Mouse (Mus musculus): ENCODE measurements around the gene Inf2.
A peak's percentile ranks its signal among the peaks of the same experiment; 100 is the strongest.

Gene Inf2

GRCm38 (mm10) chr12:112658619-112659018 is 70.0 kb downstream of the Inf2 start:
- DNase-seq (ENCODE audit: low spot score in 2 of 2), result no peak

- DNase-seq (ENCODE audit: low spot score in 2 of 2), result peak; percentile 75 to 83
These were observed 70.5 kb downstream of the Inf2 start for GRCm38 (mm10) chr12:112659109-112659508.

- DNase-seq (ENCODE audit: low spot score in 2 of 2), result peak in 1 of 2 experiments; percentile 67
These were observed 72.2 kb downstream of the Inf2 start for GRCm38 (mm10) chr12:112660576-112661326.

- DNase-seq (ENCODE audit: low spot score in 2 of 2), result no peak
These were observed 72.7 kb downstream of the Inf2 start for GRCm38 (mm10) chr12:112661327-112661605.

GRCm38 (mm10) chr12:112661851-112662250 is 73.3 kb downstream of the Inf2 start:
- DNase-seq (ENCODE audit: low spot score in 2 of 2), result no peak

- no peak for DNase-seq (ENCODE audit: low spot score in 2 of 2)
These were observed 74.7 kb downstream of the Inf2 start for GRCm38 (mm10) chr12:112663303-112663702.

GRCm38 (mm10) chr12:112663716-112664115 is 75.1 kb downstream of the Inf2 start:
- no peak for DNase-seq (ENCODE audit: low spot score in 2 of 2)

- no peak for DNase-seq (ENCODE audit: low spot score in 2 of 2)
These were observed 75.5 kb downstream of the Inf2 start for GRCm38 (mm10) chr12:112664124-112664523.

- DNase-seq (ENCODE audit: low spot score in 2 of 2), result no peak
These were observed 76.1 kb downstream of the Inf2 start for GRCm38 (mm10) chr12:112664656-112665055.
